Mouse (Mus musculus): Measurements from ENCODE around the gene Mad1l1.

DNA sequence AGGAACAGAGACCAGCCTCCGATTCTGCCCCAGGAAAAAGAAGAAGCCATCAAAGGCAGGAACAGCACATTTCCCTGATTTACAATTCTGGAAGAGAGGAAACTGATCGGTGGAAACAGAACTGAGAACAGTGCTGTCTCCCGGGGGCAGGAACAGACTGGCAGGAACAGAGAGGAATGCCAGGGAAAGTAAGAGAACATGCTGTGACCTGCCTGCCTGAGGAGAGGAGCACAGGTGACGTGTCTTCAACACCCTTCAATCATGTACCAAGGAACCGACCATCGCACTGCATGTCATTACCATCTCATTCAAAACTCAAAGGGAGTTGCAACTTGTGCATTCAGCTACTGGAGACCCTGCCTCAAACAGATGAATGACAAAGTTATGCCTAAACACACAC is 44.6 kb downstream of the Mad1l1 start:
- TF ChIP-seq POLR2A (IDR thresholded peaks at IDR 0.05; ENCODE audit: low read depth, low read length) (no peak), CTCF (conservative IDR thresholded peaks at IDR 0.05; ENCODE audit: insufficient read depth, insufficient read length, low read depth, low read length) (no peak)

All from kidney, adult 2 months (tissue).